Mouse (Mus musculus) bone marrow, adult 2 months (tissue): ENCODE data around the gene Rbp1.

ENCODE experiments used
- CTCF ChIP-seq: fragments of 200-500 bp; IDR thresholded peaks from 2 replicates; pipeline ENCODE4 v1.5.1; 2011; ENCODE audit warnings: low read length, control low read depth; ENCODE audit not compliant: control insufficient read depth, insufficient read depth
- POLR2A ChIP-seq: fragments of 200-500 bp; IDR thresholded peaks from 2 replicates; pipeline ENCODE4 v1.6.1; 2011; ENCODE audit warnings: low read depth, mild to moderate bottlenecking, control low read depth, low read length, borderline replicate concordance; ENCODE audit not compliant: control insufficient read depth

DNA sequence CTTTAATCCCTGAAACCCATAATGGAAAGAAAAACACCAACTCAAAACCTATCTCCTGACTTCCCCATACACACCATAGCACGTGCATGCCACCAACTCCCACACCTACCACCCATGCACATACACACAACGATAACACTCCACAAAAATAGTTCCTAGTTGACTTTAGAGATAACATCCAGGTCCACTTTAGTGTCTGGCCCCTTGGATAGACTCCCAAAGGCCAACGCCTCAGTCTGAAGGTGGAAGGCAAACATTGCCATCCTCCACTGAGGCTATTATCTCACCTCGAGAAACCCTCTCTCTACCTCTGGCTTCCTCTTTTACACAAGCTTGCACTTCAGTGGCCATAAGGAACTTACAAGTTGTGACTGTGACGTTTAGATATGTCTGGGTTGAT, 69.5 kb downstream of the Rbp1 start:
- TF ChIP-seq CTCF (no peak), POLR2A (no peak)
